Mouse (Mus musculus): ENCODE data around the gene Gm20388. TPM values are rescaled to one million over a fixed set of nuclear protein-coding genes. Genes with fewer than 3 reads are reported as not detected.

Gm20388 gene
- polyA plus RNA-seq, 1 experiment from 2014 or later: not detected

GRCm38 (mm10) chr8:120169119-120169518 is 258.5 kb downstream of the Gm20388 start:
- Histone ChIP-seq H3K4me2 (replicated peaks; ENCODE audit: low read depth) (no peak overlapping the region), H3K4me1 (replicated peaks; ENCODE audit: control insufficient read depth, insufficient read depth) (no peaks in the 10 kb centered on the region), H3K9ac (ENCODE audit: low read length) (no peak overlapping the region), H3K9me3 (ENCODE audit: control insufficient read depth, low read length) (no peaks in the 10 kb centered on the region), H3K27ac (replicated peaks) (no peak overlapping the region), H3K4me3 (ENCODE audit: low read depth, low read length) (no peak overlapping the region), H3K27me3 (ENCODE audit: control insufficient read depth, insufficient read depth, low read length) (no peaks in the 10 kb centered on the region), H3K36me3 (ENCODE audit: control insufficient read depth, insufficient read depth, low read length) (no peaks in the 10 kb centered on the region)
- TF ChIP-seq CTCF (IDR thresholded peaks at IDR 0.05; ENCODE audit: low read depth): no peak
- TF ChIP-seq EP300 (optimal IDR thresholded peaks at IDR 0.05): no peak
- ATAC-seq (ENCODE audit: low FRiP score, low TSS enrichment): no peak
- no peak for DNase-seq (ENCODE audit: low spot score)
- WGBS: 54% methylated on average over 8 of the region's 8 CpGs

GRCm38 (mm10) chr8:120173195-120173594 is 262.6 kb downstream of the Gm20388 start:
- Histone ChIP-seq H3K9ac (ENCODE audit: low read length) (no peak overlapping the region), H3K4me1 (replicated peaks; ENCODE audit: control insufficient read depth, insufficient read depth) (peaks cover 2% of the 10 kb centered on the region; the same call in 1 of the 2 replicates), H3K36me3 (ENCODE audit: control insufficient read depth, insufficient read depth, low read length) (no peaks in the 10 kb centered on the region), H3K4me3 (ENCODE audit: low read depth, low read length) (no peak overlapping the region), H3K9me3 (ENCODE audit: control insufficient read depth, low read length) (no peaks in the 10 kb centered on the region), H3K4me2 (replicated peaks; ENCODE audit: low read depth) (no peak overlapping the region), H3K27ac (replicated peaks) (no peak overlapping the region), H3K27me3 (ENCODE audit: control insufficient read depth, insufficient read depth, low read length) (no peaks in the 10 kb centered on the region)
- no peak for TF ChIP-seq CTCF (IDR thresholded peaks at IDR 0.05; ENCODE audit: low read depth)
- no peak for TF ChIP-seq EP300 (optimal IDR thresholded peaks at IDR 0.05)
- DNase-seq (ENCODE audit: low spot score) (no peak), ATAC-seq (ENCODE audit: low FRiP score, low TSS enrichment) (no peak)
- 61% methylated on average over 1 of the region's 1 CpGs for WGBS

- peaks cover 2% of the 10 kb centered on the region; the same call in 1 of the 2 replicates for H3K4me1 ChIP-seq (replicated peaks; ENCODE audit: control insufficient read depth, insufficient read depth)
- no peaks in the 10 kb centered on the region for H3K36me3 ChIP-seq (ENCODE audit: control insufficient read depth, insufficient read depth, low read length)
- no peak overlapping the region for H3K27ac ChIP-seq (replicated peaks)
- no peak for DNase-seq (ENCODE audit: low spot score)
- H3K9ac ChIP-seq (ENCODE audit: low read length): no peak overlapping the region
- H3K4me2 ChIP-seq (replicated peaks; ENCODE audit: low read depth): no peak overlapping the region
- 55% methylated on average over 18 of the region's 18 CpGs for WGBS
- no peak for ATAC-seq (ENCODE audit: low FRiP score, low TSS enrichment)
- H3K27me3 ChIP-seq (ENCODE audit: control insufficient read depth, insufficient read depth, low read length): no peaks in the 10 kb centered on the region
- TF ChIP-seq EP300 (optimal IDR thresholded peaks at IDR 0.05) (no peak), CTCF (IDR thresholded peaks at IDR 0.05; ENCODE audit: low read depth) (no peak)
- H3K9me3 ChIP-seq (ENCODE audit: control insufficient read depth, low read length): no peaks in the 10 kb centered on the region
- H3K4me3 ChIP-seq (ENCODE audit: low read depth, low read length): no peak overlapping the region
Measured at GRCm38 (mm10) chr8:120174606-120175005, 264.0 kb downstream of the Gm20388 start.

- no peak for TF ChIP-seq EP300 (optimal IDR thresholded peaks at IDR 0.05)
- TF ChIP-seq CTCF (IDR thresholded peaks at IDR 0.05; ENCODE audit: low read depth): peak; percentile 11; the same call in 1 of the 2 replicates
Measured at GRCm38 (mm10) chr8:120176605-120177004, 266.0 kb downstream of the Gm20388 start.

GRCm38 (mm10) chr8:120177318-120178123 is 266.9 kb downstream of the Gm20388 start, which contains the start of gene Fam92b:
Gene Fam92b, minus strand, starts transcription at chr8:120177466.
- Histone ChIP-seq H3K9me3 (ENCODE audit: control insufficient read depth, low read length) (no peaks in the 10 kb centered on the region), H3K4me1 (replicated peaks; ENCODE audit: control insufficient read depth, insufficient read depth) (peaks cover 2% of the 10 kb centered on the region; the same call in 1 of the 2 replicates), H3K9ac (ENCODE audit: low read length) (no peak within 1 kb of the TSS), H3K4me3 (ENCODE audit: low read depth, low read length) (no peak within 1 kb of the TSS), H3K27ac (replicated peaks) (peak within 1 kb of the TSS; percentile 35; the same call in 1 of the 2 replicates), H3K36me3 (ENCODE audit: control insufficient read depth, insufficient read depth, low read length) (no peaks in the 10 kb centered on the region), H3K4me2 (replicated peaks; ENCODE audit: low read depth) (peak within 1 kb of the TSS; percentile 1; the same call in 1 of the 2 replicates), H3K27me3 (ENCODE audit: control insufficient read depth, insufficient read depth, low read length) (no peaks in the 10 kb centered on the region)
- DNase-seq (ENCODE audit: low spot score) (peak; percentile 63), ATAC-seq (ENCODE audit: low FRiP score, low TSS enrichment) (peak; percentile 66)
- TF ChIP-seq EP300 (optimal IDR thresholded peaks at IDR 0.05) (no peak), CTCF (IDR thresholded peaks at IDR 0.05; ENCODE audit: low read depth) (no peak)
- 1% methylated on average over 21 of the region's 26 CpGs for WGBS

More at GRCm38 (mm10) chr8:120176605-120177004, 266.0 kb downstream of the Gm20388 start:
- Histone ChIP-seq H3K9ac (ENCODE audit: low read length) (no peak overlapping the region), H3K4me2 (replicated peaks; ENCODE audit: low read depth) (no peak overlapping the region), H3K27me3 (ENCODE audit: control insufficient read depth, insufficient read depth, low read length) (no peaks in the 10 kb centered on the region), H3K4me3 (ENCODE audit: low read depth, low read length) (no peak overlapping the region), H3K27ac (replicated peaks) (no peak overlapping the region; the same call in 1 of the 2 replicates), H3K36me3 (ENCODE audit: control insufficient read depth, insufficient read depth, low read length) (no peaks in the 10 kb centered on the region), H3K4me1 (replicated peaks; ENCODE audit: control insufficient read depth, insufficient read depth) (peaks cover 2% of the 10 kb centered on the region; the same call in 1 of the 2 replicates), H3K9me3 (ENCODE audit: control insufficient read depth, low read length) (no peaks in the 10 kb centered on the region)
- WGBS: 58% methylated on average over 4 of the region's 4 CpGs
- no peak for DNase-seq (ENCODE audit: low spot score)
- no peak for ATAC-seq (ENCODE audit: low FRiP score, low TSS enrichment)

- Histone ChIP-seq H3K9ac (ENCODE audit: low read length) (no peak overlapping the region), H3K4me2 (replicated peaks; ENCODE audit: low read depth) (peak overlapping the region; percentile 1; the same call in 1 of the 2 replicates), H3K4me3 (ENCODE audit: low read depth, low read length) (no peak overlapping the region), H3K27me3 (ENCODE audit: control insufficient read depth, insufficient read depth, low read length) (no peaks in the 10 kb centered on the region), H3K9me3 (ENCODE audit: control insufficient read depth, low read length) (no peaks in the 10 kb centered on the region), H3K27ac (replicated peaks) (no peak overlapping the region), H3K4me1 (replicated peaks; ENCODE audit: control insufficient read depth, insufficient read depth) (peaks cover 2% of the 10 kb centered on the region; the same call in 1 of the 2 replicates), H3K36me3 (ENCODE audit: control insufficient read depth, insufficient read depth, low read length) (no peaks in the 10 kb centered on the region)
- TF ChIP-seq CTCF (IDR thresholded peaks at IDR 0.05; ENCODE audit: low read depth) (no peak), EP300 (optimal IDR thresholded peaks at IDR 0.05) (no peak)
- ATAC-seq (ENCODE audit: low FRiP score, low TSS enrichment) (no peak), DNase-seq (ENCODE audit: low spot score) (no peak)
- 25% methylated on average over 10 of the region's 10 CpGs for WGBS
Measured at GRCm38 (mm10) chr8:120178124-120178514, 267.5 kb downstream of the Gm20388 start.
